Mouse (Mus musculus) CH12.LX (cell line): ENCODE results near the gene Lyzl6. TPM values are rescaled to one million over a fixed set of nuclear protein-coding genes. Genes with fewer than 3 reads are reported as not detected.

Experiments used
- DNase-seq: peaks from one replicate; pipeline ENCODE4 v3.0.0-alpha.2; 2013; ENCODE audit errors: extremely low read depth
- H3K27ac ChIP-seq: 2 replicates; pipeline ENCODE4 v1.5.1; 2012; ENCODE audit warnings: low read depth, mild to moderate bottlenecking, control low read depth, moderate library complexity; ENCODE audit not compliant: insufficient read depth
- H3K27me3 ChIP-seq: replicated peaks from 2 replicates; pipeline ENCODE3; 2012; ENCODE audit warnings: inconsistent platforms
- H3K36me3 ChIP-seq, 2 experiments: replicated peaks in 1 of 2; 2 replicates each; pipeline versions ENCODE3 to v1.6.1; 2012; ENCODE audit warnings: inconsistent platforms in 1 of 2, low read length in 1 of 2, mild to moderate bottlenecking in 1 of 2, mixed read lengths in 1 of 2, moderate library complexity in 1 of 2; ENCODE audit not compliant: control insufficient read depth in 1 of 2, insufficient read depth in 1 of 2
- H3K4me1 ChIP-seq, 2 experiments: 2 replicates each; pipeline ENCODE4 v1.6.1; 2012; ENCODE audit warnings: inconsistent platforms in 1 of 2, moderate library complexity in 1 of 2; ENCODE audit not compliant: insufficient read depth in 2 of 2, control insufficient read depth in 1 of 2
- H3K4me2 ChIP-seq: 2 replicates; pipeline ENCODE4 v1.6.1; 2012; ENCODE audit warnings: low read depth, mild to moderate bottlenecking, control low read depth; ENCODE audit not compliant: poor library complexity, insufficient read depth, severe bottlenecking
- H3K4me3 ChIP-seq, 3 experiments: fragments of 150-350 bp in 1 of 3; sonication (generic) in 1 of 3; replicated peaks in 1 of 3; 2 replicates each; pipeline versions ENCODE3 to v1.5.1; 2011 to 2012; ENCODE audit warnings: low read depth in 2 of 3, low read length in 2 of 3, mild to moderate bottlenecking in 2 of 3, moderate library complexity in 2 of 3, control low read depth in 1 of 3, improper control_type of control experiment in 1 of 3, inconsistent platforms in 1 of 3, mixed read lengths in 1 of 3; ENCODE audit not compliant: poor library complexity in 1 of 3
- H3K79me2 ChIP-seq: replicated peaks from 2 replicates; pipeline ENCODE4 v1.6.1; 2012; ENCODE audit warnings: mild to moderate bottlenecking, moderate library complexity; ENCODE audit not compliant: control insufficient read depth, poor library complexity, insufficient read depth, severe bottlenecking; ENCODE audit errors: extremely low read depth
- H3K9ac ChIP-seq: 2 replicates; pipeline ENCODE4 v1.6.1; 2012; ENCODE audit warnings: low read depth, mild to moderate bottlenecking, control low read depth, moderate library complexity; ENCODE audit not compliant: insufficient read depth
- H3K9me3 ChIP-seq: replicated peaks from 2 replicates; pipeline ENCODE3; 2012; ENCODE audit warnings: low read length, inconsistent platforms, mixed read lengths
- BHLHE40 ChIP-seq: IDR thresholded peaks from 2 replicates; pipeline ENCODE4 v1.6.1; 2011; ENCODE audit warnings: mild to moderate bottlenecking, low read depth, low read length, improper control_type of control experiment
- CHD2 ChIP-seq: IDR thresholded peaks from 2 replicates; pipeline ENCODE4 v1.6.1; 2011; ENCODE audit warnings: low read length, improper control_type of control experiment
- ELF1 ChIP-seq: IDR thresholded peaks from 2 replicates; pipeline ENCODE4 v1.6.1; 2014; ENCODE audit warnings: low read depth, mild to moderate bottlenecking, inconsistent platforms, low read length, improper control_type of control experiment
- EP300 ChIP-seq: IDR thresholded peaks from 2 replicates; pipeline ENCODE4 v1.6.1; 2011; ENCODE audit warnings: low read length, improper control_type of control experiment
- ETS1 ChIP-seq: conservative IDR thresholded peaks from 2 replicates; pipeline ENCODE4 v1.6.1; 2012; ENCODE audit warnings: low read depth, mild to moderate bottlenecking, inconsistent platforms, low read length, improper control_type of control experiment, moderate library complexity
- GABPA ChIP-seq: IDR thresholded peaks from 2 replicates; pipeline ENCODE4 v1.6.1; 2012; ENCODE audit warnings: low read depth, low read length, improper control_type of control experiment, inconsistent platforms; ENCODE audit not compliant: insufficient replicate concordance
- KAT2A ChIP-seq: IDR thresholded peaks from 2 replicates; pipeline ENCODE4 v1.6.1; 2012; ENCODE audit warnings: low read length, improper control_type of control experiment, inconsistent platforms; ENCODE audit not compliant: insufficient replicate concordance
- MAFK ChIP-seq: IDR thresholded peaks from 2 replicates; pipeline ENCODE4 v1.6.1; 2011; ENCODE audit warnings: low read length, improper control_type of control experiment; ENCODE audit not compliant: insufficient replicate concordance
- MAZ ChIP-seq: IDR thresholded peaks from 2 replicates; pipeline ENCODE4 v1.6.1; 2012; ENCODE audit warnings: low read depth, mild to moderate bottlenecking, inconsistent platforms, low read length, improper control_type of control experiment, moderate library complexity
- MEF2A ChIP-seq: IDR thresholded peaks from 2 replicates; pipeline ENCODE4 v1.6.1; 2014; ENCODE audit warnings: low read depth, mild to moderate bottlenecking, inconsistent platforms, low read length, improper control_type of control experiment, borderline replicate concordance
- MYC ChIP-seq: IDR thresholded peaks from 2 replicates; pipeline ENCODE4 v1.6.1; 2011; ENCODE audit warnings: low read depth, mild to moderate bottlenecking, improper control_type of control experiment, low read length
- NRF1 ChIP-seq: IDR thresholded peaks from 2 replicates; pipeline ENCODE4 v1.6.1; 2014; ENCODE audit warnings: low read depth, mild to moderate bottlenecking, inconsistent platforms, low read length, improper control_type of control experiment, moderate library complexity
- POLR2AphosphoS2 ChIP-seq: IDR thresholded peaks from 2 replicates; pipeline ENCODE4 v1.6.1; 2011; ENCODE audit warnings: low read depth, low read length, improper control_type of control experiment
- RAD21 ChIP-seq: IDR thresholded peaks from 2 replicates; pipeline ENCODE4 v1.6.1; 2011; ENCODE audit warnings: low read depth, mild to moderate bottlenecking, low read length, improper control_type of control experiment, moderate library complexity
- SIN3A ChIP-seq: IDR thresholded peaks from 2 replicates; pipeline ENCODE4 v1.6.1; 2012; ENCODE audit warnings: low read length, improper control_type of control experiment, inconsistent platforms
- SMC3 ChIP-seq: IDR thresholded peaks from 2 replicates; pipeline ENCODE4 v1.6.1; 2011; ENCODE audit warnings: low read depth, low read length, improper control_type of control experiment
- USF2 ChIP-seq: conservative IDR thresholded peaks from 2 replicates; pipeline ENCODE4 v1.6.1; 2011; ENCODE audit warnings: low read depth, low read length, improper control_type of control experiment
- ZC3H11A ChIP-seq: IDR thresholded peaks from 2 replicates; pipeline ENCODE4 v1.6.1; 2012; ENCODE audit warnings: low read depth, mild to moderate bottlenecking, inconsistent platforms, low read length, improper control_type of control experiment
- dilution Hi-C: fragments of 300-500 bp; cut with MboI; formaldehyde crosslinking; loops from 2 replicates; pipeline ENCODE4 v1.14.3; 2020; ENCODE audit warnings: low sequenced_read_pairs; ENCODE audit not compliant: extremely low pct_unique_long_range_greater_than_20kb, extremely low pct_ligation_motif_present
- in situ Hi-C: fragments of 300-500 bp; cut with MboI; formaldehyde crosslinking; loops from 3 replicates; pipeline ENCODE4 v1.14.3; 2019; ENCODE audit warnings: low sequenced_read_pairs, low pct_ligation_motif_present, low pct_unique_long_range_greater_than_20kb, mixed read lengths
- polyA plus RNA-seq: library from polyadenylated mRNA; unstranded; fragments of >175 nt; gene quantifications from 2 replicates; pipeline ENCODE4 v1.2.1, GENCODE M21; 2012; ENCODE audit warnings: low read depth; ENCODE audit not compliant: insufficient read length
- total RNA-seq, 2 experiments: library from RNA; depleted of rRNA; stranded (reverse); fragments of 300-350 nt in 1 of 2; fragments of >200 nt in 1 of 2; gene quantifications; 2 replicates each; pipeline ENCODE4 v1.2.3; 2012 to 2014

Lyzl6 gene
- total and polyA plus RNA-seq, 3 experiments: not detected

- no peak overlapping the region for H3K27ac ChIP-seq
- in situ Hi-C loops (no loop called here), dilution Hi-C loops (no loop called here)
- H3K9ac ChIP-seq: no peak overlapping the region
- H3K4me3 ChIP-seq: no peak overlapping the region
- peaks cover 88% of the 10 kb centered on the region for H3K27me3 ChIP-seq
- H3K4me1 ChIP-seq: no peaks in the 10 kb centered on the region
- no peaks in the 10 kb centered on the region for H3K79me2 ChIP-seq
- no peaks in the 10 kb centered on the region for H3K36me3 ChIP-seq
- H3K9me3 ChIP-seq: no peaks in the 10 kb centered on the region
- TF ChIP-seq MAZ (no peak), MAFK (no peak), GABPA (no peak), EP300 (no peak), ETS1 (no peak), SIN3A (no peak), BHLHE40 (no peak), KAT2A (no peak), ZC3H11A (no peak), USF2 (no peak), SMC3 (no peak), MYC (no peak)
- TF ChIP-seq, all 38 proteins: peak for 0
- no peak overlapping the region for H3K4me2 ChIP-seq
- no peak for DNase-seq
These were observed 19.5 kb upstream of the Lyzl6 start for GRCm38 (mm10) chr11:103658189-103658588.

- no peaks in the 10 kb centered on the region for H3K36me3 ChIP-seq
- no peak overlapping the region for H3K27ac ChIP-seq
- TF ChIP-seq ELF1: no peak
- H3K79me2 ChIP-seq: no peaks in the 10 kb centered on the region
- H3K4me1 ChIP-seq: no peaks in the 10 kb centered on the region
- no peak overlapping the region for H3K9ac ChIP-seq
- H3K4me2 ChIP-seq: no peak overlapping the region
- H3K9me3 ChIP-seq: no peaks in the 10 kb centered on the region
- dilution Hi-C loops: no loop called here
- H3K27me3 ChIP-seq: peaks cover 92% of the 10 kb centered on the region
- in situ Hi-C loops: no loop called here
- DNase-seq: peak; percentile 65
- H3K4me3 ChIP-seq: no peak overlapping the region
These were observed 17.8 kb upstream of the Lyzl6 start for GRCm38 (mm10) chr11:103656520-103656919.

- Histone ChIP-seq H3K9ac (no peak overlapping the region), H3K4me3 (no peak overlapping the region), H3K27ac (no peak overlapping the region), H3K4me1 (no peaks in the 10 kb centered on the region), H3K9me3 (peaks cover 3% of the 10 kb centered on the region), H3K27me3 (peaks cover 92% of the 10 kb centered on the region), H3K4me2 (no peak overlapping the region), H3K79me2 (no peaks in the 10 kb centered on the region), H3K36me3 (no peaks in the 10 kb centered on the region)
- no peak for TF ChIP-seq NRF1
- no peak for TF ChIP-seq ZC3H11A
- TF ChIP-seq POLR2AphosphoS2: no peak
- TF ChIP-seq CHD2: no peak
- TF ChIP-seq BHLHE40: no peak
- TF ChIP-seq RAD21: no peak
- TF ChIP-seq MEF2A: no peak
- TF ChIP-seq USF2: no peak
- DNase-seq: no peak
- in situ Hi-C loops: no loop called here
- dilution Hi-C loops: no loop called here
These were observed 14.8 kb upstream of the Lyzl6 start for GRCm38 (mm10) chr11:103653359-103653965.
